Mouse (Mus musculus) liver, postnatal 0 days (tissue): ENCODE measurements around the gene Tekt3.

ENCODE experiments used
- CTCF ChIP-seq: sonication (generic); IDR thresholded peaks from 2 replicates; pipeline ENCODE4 v1.5.1; 2016; ENCODE audit warnings: antibody characterized with exemption, low read depth
- EP300 ChIP-seq: IDR thresholded peaks from 2 replicates; pipeline ENCODE4 v1.6.1; 2016; ENCODE audit warnings: antibody characterized with exemption, low read depth, mild to moderate bottlenecking

GRCm38 (mm10) chr11:63110329-63110728 lies 48.9 kb downstream of the Tekt3 start:
- TF ChIP-seq CTCF (no peak), EP300 (no peak)
